Mouse (Mus musculus) kidney, adult 2 months (tissue): Measurements from ENCODE around the gene Itpk1. TPM values are rescaled to one million over a fixed set of nuclear protein-coding genes. Genes with fewer than 3 reads are reported as not detected.

Experiments used
- DNase-seq: peaks from one replicate; pipeline ENCODE4 v3.0.0; 2021
- H3K27ac ChIP-seq: fragments of 200-500 bp; 2 replicates; pipeline ENCODE4 v1.5.1; 2012; ENCODE audit warnings: low read depth, low read length, control low read depth, inconsistent platforms; ENCODE audit not compliant: insufficient read depth
- H3K27me3 ChIP-seq: fragments of 200-500 bp; replicated peaks from 2 replicates; pipeline ENCODE4 v1.6.1; 2012; ENCODE audit warnings: mild to moderate bottlenecking, moderate library complexity, low read length, inconsistent platforms; ENCODE audit not compliant: control insufficient read depth, insufficient read depth
- H3K36me3 ChIP-seq: fragments of 200-500 bp; 2 replicates; pipeline ENCODE4 v1.6.1; 2012; ENCODE audit warnings: mild to moderate bottlenecking, moderate library complexity, low read length, inconsistent platforms; ENCODE audit not compliant: control insufficient read depth, insufficient read depth
- H3K4me1 ChIP-seq: fragments of 200-500 bp; 2 replicates; pipeline ENCODE4 v1.6.1; 2011; ENCODE audit warnings: low read length; ENCODE audit not compliant: control insufficient read depth, insufficient read depth
- H3K4me3 ChIP-seq: fragments of 200-500 bp; 2 replicates; pipeline ENCODE4 v1.5.1; 2011; ENCODE audit warnings: mild to moderate bottlenecking, low read depth, low read length, control low read depth; ENCODE audit not compliant: insufficient read depth
- CTCF ChIP-seq: fragments of 200-500 bp; conservative IDR thresholded peaks from 2 replicates; pipeline ENCODE4 v1.5.1; 2011; ENCODE audit warnings: low read depth, mild to moderate bottlenecking, control low read depth, low read length, moderate library complexity, mixed read lengths; ENCODE audit not compliant: insufficient read depth, insufficient read length
- POLR2A ChIP-seq: fragments of 200-500 bp; IDR thresholded peaks from one replicate; pipeline ENCODE4 v1.6.1; 2011; ENCODE audit warnings: low read depth, low read length, control low read depth
- WGBS: fragments of 180-500 bp; shearing (Covaris S2); methylation state at CpG from one replicate; pipeline ENCODE4 v1.1.7; 2018; 5-methylcytosine and 5-hydroxymethylcytosine counted together
- polyA plus RNA-seq: library from polyadenylated mRNA; depleted of rRNA; stranded (reverse); fragments of >200 nt; gene quantifications from 2 replicates; pipeline ENCODE4 v1.2.3, GENCODE M21; 2012

The Itpk1 gene
- polyA plus RNA-seq, 1 experiment, result 29.0 TPM

- H3K27me3 ChIP-seq, result no peaks in the 10 kb centered on the region
- no peaks in the 10 kb centered on the region for H3K36me3 ChIP-seq
- H3K4me3 ChIP-seq, result no peak overlapping the region
- DNase-seq, result peak; percentile 63
- no peak for TF ChIP-seq CTCF
- TF ChIP-seq POLR2A, result no peak
- H3K4me1 ChIP-seq, result no peaks in the 10 kb centered on the region
- WGBS, result 3% methylated on average over 11 of the region's 11 CpGs
- no peak overlapping the region for H3K27ac ChIP-seq
Observed at GRCm38 (mm10) chr12:102550529-102550928, 154.2 kb downstream of the Itpk1 start.

GRCm38 (mm10) chr12:102545122-102545521 is 159.6 kb downstream of the Itpk1 start:
- no peak overlapping the region for H3K27ac ChIP-seq
- H3K4me3 ChIP-seq, result no peak overlapping the region
- H3K36me3 ChIP-seq, result no peaks in the 10 kb centered on the region
- 72% methylated on average over 6 of the region's 6 CpGs for WGBS
- no peak for DNase-seq
- TF ChIP-seq POLR2A (no peak), CTCF (no peak)
- no peaks in the 10 kb centered on the region for H3K4me1 ChIP-seq
- H3K27me3 ChIP-seq, result no peaks in the 10 kb centered on the region

- WGBS, result 91% methylated on average over 7 of the region's 7 CpGs
- no peak for TF ChIP-seq POLR2A
- TF ChIP-seq CTCF, result no peak
Observed at GRCm38 (mm10) chr12:102541168-102541567, 163.6 kb downstream of the Itpk1 start.

GRCm38 (mm10) chr12:102540278-102540677 is 164.5 kb downstream of the Itpk1 start:
- TF ChIP-seq POLR2A (no peak), CTCF (no peak)
- 41% methylated on average over 8 of the region's 8 CpGs for WGBS
- no peaks in the 10 kb centered on the region for H3K4me1 ChIP-seq
- DNase-seq, result no peak
- no peak overlapping the region for H3K27ac ChIP-seq
- H3K27me3 ChIP-seq, result no peaks in the 10 kb centered on the region
- no peaks in the 10 kb centered on the region for H3K36me3 ChIP-seq
- no peak overlapping the region for H3K4me3 ChIP-seq

More at GRCm38 (mm10) chr12:102541168-102541567, 163.6 kb downstream of the Itpk1 start:
- Histone ChIP-seq H3K27ac (no peak overlapping the region), H3K27me3 (no peaks in the 10 kb centered on the region), H3K4me3 (no peak overlapping the region), H3K36me3 (no peaks in the 10 kb centered on the region), H3K4me1 (no peaks in the 10 kb centered on the region)
- DNase-seq, result no peak

GRCm38 (mm10) chr12:102535796-102536195 is 168.9 kb downstream of the Itpk1 start:
- Histone ChIP-seq H3K4me3 (no peak overlapping the region), H3K4me1 (no peaks in the 10 kb centered on the region), H3K27me3 (no peaks in the 10 kb centered on the region), H3K27ac (no peak overlapping the region), H3K36me3 (no peaks in the 10 kb centered on the region)
- peak; percentile 75 for DNase-seq
- WGBS, result 17% methylated on average over 1 of the region's 1 CpGs
- no peak for TF ChIP-seq POLR2A
- TF ChIP-seq CTCF, result no peak

- WGBS, result 64% methylated on average over 5 of the region's 5 CpGs
Observed at GRCm38 (mm10) chr12:102527989-102528388, 176.7 kb downstream of the Itpk1 start.

GRCm38 (mm10) chr12:102524760-102525159 is 180.0 kb downstream of the Itpk1 start:
- no peaks in the 10 kb centered on the region for H3K36me3 ChIP-seq
- peak; percentile 55 for DNase-seq
- TF ChIP-seq CTCF (peak; percentile 51), POLR2A (no peak)
- 17% methylated on average over 6 of the region's 6 CpGs for WGBS
- no peaks in the 10 kb centered on the region; the same call in 1 of the 2 replicates for H3K4me1 ChIP-seq
- no peak overlapping the region for H3K27ac ChIP-seq
- no peaks in the 10 kb centered on the region for H3K27me3 ChIP-seq
- no peak overlapping the region for H3K4me3 ChIP-seq

More at GRCm38 (mm10) chr12:102527989-102528388, 176.7 kb downstream of the Itpk1 start:
- Histone ChIP-seq H3K27ac (no peak overlapping the region), H3K36me3 (no peaks in the 10 kb centered on the region), H3K27me3 (no peaks in the 10 kb centered on the region), H3K4me1 (no peaks in the 10 kb centered on the region), H3K4me3 (no peak overlapping the region)
- TF ChIP-seq POLR2A, result no peak
- TF ChIP-seq CTCF, result no peak
- no peak for DNase-seq
